Mouse (Mus musculus): ENCODE results near the gene Aox2. TPM values are rescaled to one million over a fixed set of nuclear protein-coding genes. Genes with fewer than 3 reads are reported as not detected.

Gene Aox2
- polyA plus RNA-seq, 1 experiment, result 0.01 TPM

DNA sequence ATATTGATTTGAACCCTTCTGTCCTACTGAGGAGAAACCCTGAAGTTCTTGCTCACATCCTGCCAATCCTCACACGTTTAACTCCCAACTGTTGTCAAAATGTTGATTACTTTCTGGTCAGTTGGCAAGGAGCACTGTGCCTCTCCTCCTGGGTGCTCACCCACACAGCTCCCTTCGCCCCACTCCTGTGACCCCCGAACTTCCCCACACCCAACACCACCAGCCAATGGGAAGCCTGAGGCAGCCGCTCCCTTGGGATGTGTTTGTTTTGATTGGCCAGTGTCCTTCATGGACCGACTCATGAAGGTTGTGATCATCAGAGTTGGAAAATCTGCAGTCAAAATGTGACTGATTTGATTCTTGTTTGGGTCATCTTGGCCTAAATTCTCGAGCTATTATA is 20.2 kb downstream of the Aox2 start:
- Histone ChIP-seq H3K27ac (ENCODE audit: insufficient read depth, low read depth, low read length) (no peak overlapping the region), H3K4me1 (ENCODE audit: control insufficient read depth, insufficient read depth, insufficient read length, low read length) (peaks cover 2% of the 10 kb centered on the region; the same call in 1 of the 2 replicates), H3K4me3 (ENCODE audit: low read depth, low read length) (no peak overlapping the region), H3K27me3 (ENCODE audit: control insufficient read depth, insufficient read depth, low read length) (no peaks in the 10 kb centered on the region), H3K36me3 (ENCODE audit: control insufficient read depth, insufficient read depth, low read length) (no peaks in the 10 kb centered on the region)
- no peak for TF ChIP-seq CTCF (IDR thresholded peaks at IDR 0.05; ENCODE audit: extremely low read depth, insufficient read length, insufficient replicate concordance, low read depth, low read length)
- no peak for TF ChIP-seq POLR2A (IDR thresholded peaks at IDR 0.05; ENCODE audit: low read depth, low read length)
- 71% methylated on average over 6 of the region's 6 CpGs for WGBS

- Histone ChIP-seq H3K27me3 (ENCODE audit: control insufficient read depth, insufficient read depth, low read length) (no peaks in the 10 kb centered on the region), H3K36me3 (ENCODE audit: control insufficient read depth, insufficient read depth, low read length) (no peaks in the 10 kb centered on the region), H3K4me1 (ENCODE audit: control insufficient read depth, insufficient read depth, insufficient read length, low read length) (peaks cover 7% of the 10 kb centered on the region; the same call in 1 of the 2 replicates), H3K27ac (ENCODE audit: insufficient read depth, low read depth, low read length) (no peak overlapping the region), H3K4me3 (ENCODE audit: low read depth, low read length) (no peak overlapping the region)
- TF ChIP-seq CTCF (IDR thresholded peaks at IDR 0.05; ENCODE audit: extremely low read depth, insufficient read length, insufficient replicate concordance, low read depth, low read length) (no peak), POLR2A (IDR thresholded peaks at IDR 0.05; ENCODE audit: low read depth, low read length) (no peak)
- 86% methylated on average over 7 of the region's 7 CpGs for WGBS
These were observed 22.9 kb downstream of the Aox2 start for GRCm38 (mm10) chr1:58301073-58301472.

DNA sequence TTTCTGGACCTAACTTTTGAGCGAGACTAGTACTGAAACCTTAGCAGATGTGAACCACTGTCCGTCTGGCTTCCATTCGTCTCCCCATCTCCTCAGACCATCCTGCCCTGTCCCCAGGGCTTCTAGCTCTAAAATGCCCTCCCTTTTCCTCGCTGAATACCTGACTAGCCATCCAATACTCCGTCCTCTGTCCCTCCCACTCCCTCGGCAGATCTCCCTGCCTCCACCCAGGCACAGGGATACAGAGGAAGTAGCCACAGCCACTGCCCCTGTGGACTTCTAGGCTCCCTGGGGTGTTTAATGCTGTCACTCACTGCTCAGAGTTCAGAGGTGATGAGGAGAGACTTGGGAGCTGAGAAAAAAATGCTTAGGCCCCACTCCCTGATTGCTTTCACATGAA is 23.9 kb downstream of the Aox2 start:
- TF ChIP-seq CTCF (IDR thresholded peaks at IDR 0.05; ENCODE audit: extremely low read depth, insufficient read length, insufficient replicate concordance, low read depth, low read length) (no peak), POLR2A (IDR thresholded peaks at IDR 0.05; ENCODE audit: low read depth, low read length) (no peak)
- no peak overlapping the region for H3K4me3 ChIP-seq (ENCODE audit: low read depth, low read length)
- peaks cover 7% of the 10 kb centered on the region; the same call in 1 of the 2 replicates for H3K4me1 ChIP-seq (ENCODE audit: control insufficient read depth, insufficient read depth, insufficient read length, low read length)
- no peaks in the 10 kb centered on the region for H3K27me3 ChIP-seq (ENCODE audit: control insufficient read depth, insufficient read depth, low read length)
- H3K27ac ChIP-seq (ENCODE audit: insufficient read depth, low read depth, low read length), result no peak overlapping the region
- no peaks in the 10 kb centered on the region for H3K36me3 ChIP-seq (ENCODE audit: control insufficient read depth, insufficient read depth, low read length)
- WGBS, result 84% methylated on average over 6 of the region's 6 CpGs

- no peak overlapping the region for H3K27ac ChIP-seq (ENCODE audit: insufficient read depth, low read depth, low read length)
- no peak for TF ChIP-seq POLR2A (IDR thresholded peaks at IDR 0.05; ENCODE audit: low read depth, low read length)
- TF ChIP-seq CTCF (IDR thresholded peaks at IDR 0.05; ENCODE audit: extremely low read depth, insufficient read length, insufficient replicate concordance, low read depth, low read length), result no peak
- no peak overlapping the region for H3K4me3 ChIP-seq (ENCODE audit: low read depth, low read length)
- no peaks in the 10 kb centered on the region for H3K27me3 ChIP-seq (ENCODE audit: control insufficient read depth, insufficient read depth, low read length)
- H3K4me1 ChIP-seq (ENCODE audit: control insufficient read depth, insufficient read depth, insufficient read length, low read length), result peaks cover 7% of the 10 kb centered on the region; the same call in 1 of the 2 replicates
- 91% methylated on average over 6 of the region's 6 CpGs for WGBS
- no peaks in the 10 kb centered on the region for H3K36me3 ChIP-seq (ENCODE audit: control insufficient read depth, insufficient read depth, low read length)
These were observed 24.9 kb downstream of the Aox2 start for GRCm38 (mm10) chr1:58303009-58303408.

GRCm38 (mm10) chr1:58303726-58304125 is 25.6 kb downstream of the Aox2 start:
- Histone ChIP-seq H3K4me3 (ENCODE audit: low read depth, low read length) (no peak overlapping the region), H3K4me1 (ENCODE audit: control insufficient read depth, insufficient read depth, insufficient read length, low read length) (peaks cover 7% of the 10 kb centered on the region; the same call in 1 of the 2 replicates), H3K27ac (ENCODE audit: insufficient read depth, low read depth, low read length) (peak overlapping the region; percentile 44), H3K27me3 (ENCODE audit: control insufficient read depth, insufficient read depth, low read length) (no peaks in the 10 kb centered on the region), H3K36me3 (ENCODE audit: control insufficient read depth, insufficient read depth, low read length) (no peaks in the 10 kb centered on the region)
- 62% methylated on average over 4 of the region's 4 CpGs for WGBS
- TF ChIP-seq POLR2A (IDR thresholded peaks at IDR 0.05; ENCODE audit: low read depth, low read length) (no peak), CTCF (IDR thresholded peaks at IDR 0.05; ENCODE audit: extremely low read depth, insufficient read length, insufficient replicate concordance, low read depth, low read length) (no peak)

DNA sequence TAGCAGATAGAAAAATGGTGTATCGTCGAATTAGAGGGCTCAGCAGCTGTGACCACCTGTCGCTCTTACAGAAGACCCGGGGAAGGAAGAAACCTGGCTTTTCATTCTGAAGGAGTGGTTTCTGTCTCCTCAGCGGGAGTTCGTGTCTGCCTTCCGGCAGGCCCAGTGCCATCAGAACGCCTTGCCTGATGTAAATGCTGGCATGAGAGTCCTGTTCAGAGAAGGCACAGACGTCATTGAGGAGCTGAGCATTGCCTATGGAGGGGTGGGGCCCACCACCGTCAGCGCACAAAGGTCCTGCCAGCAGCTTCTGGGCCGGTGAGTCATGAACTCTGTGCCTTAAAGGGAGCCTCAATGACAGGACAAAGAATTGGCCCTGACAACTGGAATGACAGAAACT is 26.2 kb downstream of the Aox2 start:
- 26% methylated on average over 12 of the region's 12 CpGs for WGBS
- Histone ChIP-seq H3K27me3 (ENCODE audit: control insufficient read depth, insufficient read depth, low read length) (no peaks in the 10 kb centered on the region), H3K4me1 (ENCODE audit: control insufficient read depth, insufficient read depth, insufficient read length, low read length) (peaks cover 7% of the 10 kb centered on the region; the same call in 1 of the 2 replicates), H3K36me3 (ENCODE audit: control insufficient read depth, insufficient read depth, low read length) (no peaks in the 10 kb centered on the region), H3K27ac (ENCODE audit: insufficient read depth, low read depth, low read length) (peak overlapping the region; percentile 44), H3K4me3 (ENCODE audit: low read depth, low read length) (peak overlapping the region; percentile 9; the same call in 1 of the 2 replicates)
- TF ChIP-seq POLR2A (IDR thresholded peaks at IDR 0.05; ENCODE audit: low read depth, low read length) (peak; percentile 57; the same call in 1 of the 2 replicates), CTCF (IDR thresholded peaks at IDR 0.05; ENCODE audit: extremely low read depth, insufficient read length, insufficient replicate concordance, low read depth, low read length) (no peak)

- 63% methylated on average over 8 of the region's 8 CpGs for WGBS
- Histone ChIP-seq H3K4me1 (ENCODE audit: control insufficient read depth, insufficient read depth, insufficient read length, low read length) (peaks cover 5% of the 10 kb centered on the region; the same call in 1 of the 2 replicates), H3K27me3 (ENCODE audit: control insufficient read depth, insufficient read depth, low read length) (no peaks in the 10 kb centered on the region), H3K27ac (ENCODE audit: insufficient read depth, low read depth, low read length) (no peak overlapping the region), H3K36me3 (ENCODE audit: control insufficient read depth, insufficient read depth, low read length) (no peaks in the 10 kb centered on the region), H3K4me3 (ENCODE audit: low read depth, low read length) (no peak overlapping the region)
- TF ChIP-seq CTCF (IDR thresholded peaks at IDR 0.05; ENCODE audit: extremely low read depth, insufficient read length, insufficient replicate concordance, low read depth, low read length), result no peak
- no peak for TF ChIP-seq POLR2A (IDR thresholded peaks at IDR 0.05; ENCODE audit: low read depth, low read length)
These were observed 29.1 kb downstream of the Aox2 start for GRCm38 (mm10) chr1:58307181-58307580.
